Mouse (Mus musculus) small intestine, adult 2 months (tissue): ENCODE data around the gene Pde6c. TPM values are rescaled to one million over a fixed set of nuclear protein-coding genes. Genes with fewer than 3 reads are reported as not detected.
A peak's percentile ranks its signal among the peaks of the same experiment; 100 is the strongest.

Experiments used
- H3K27ac ChIP-seq: fragments of 200-500 bp; 2 replicates; pipeline ENCODE4 v1.5.1; 2012; ENCODE audit warnings: low read depth, low read length, control low read depth, inconsistent platforms; ENCODE audit not compliant: insufficient read depth
- H3K27me3 ChIP-seq: fragments of 200-500 bp; 2 replicates; pipeline ENCODE4 v1.6.1; 2012; ENCODE audit warnings: mild to moderate bottlenecking, moderate library complexity, low read length, inconsistent platforms; ENCODE audit not compliant: control insufficient read depth, insufficient read depth
- H3K36me3 ChIP-seq: fragments of 200-500 bp; 2 replicates; pipeline ENCODE4 v1.6.1; 2012; ENCODE audit warnings: mild to moderate bottlenecking, low read length, control low read depth, inconsistent platforms; ENCODE audit not compliant: control insufficient read depth, insufficient read depth
- H3K4me1 ChIP-seq: fragments of 200-500 bp; 2 replicates; pipeline ENCODE4 v1.6.1; 2012; ENCODE audit warnings: low read length, inconsistent platforms, mixed read lengths; ENCODE audit not compliant: control insufficient read depth, insufficient read depth, insufficient read length
- H3K4me3 ChIP-seq: fragments of 200-500 bp; 2 replicates; pipeline ENCODE4 v1.5.1; 2012; ENCODE audit warnings: low read depth, mild to moderate bottlenecking, control low read depth, inconsistent platforms, low read length, moderate library complexity
- CTCF ChIP-seq: fragments of 200-500 bp; IDR thresholded peaks from 2 replicates; pipeline ENCODE4 v1.5.1; 2012; ENCODE audit warnings: low read depth, mild to moderate bottlenecking, control low read depth, inconsistent platforms, low read length, moderate library complexity, mixed read lengths; ENCODE audit not compliant: insufficient replicate concordance, insufficient read length; ENCODE audit errors: extremely low read depth
- POLR2A ChIP-seq: fragments of 200-500 bp; IDR thresholded peaks from 2 replicates; pipeline ENCODE4 v1.6.1; 2012; ENCODE audit warnings: low read depth, mild to moderate bottlenecking, control low read depth, inconsistent platforms, low read length, moderate library complexity
- WGBS: fragments of 180-500 bp; shearing (Covaris S2); methylation state at CpG from one replicate; pipeline ENCODE4 v1.1.7; 2018; 5-methylcytosine and 5-hydroxymethylcytosine counted together
- polyA plus RNA-seq: library from polyadenylated mRNA; depleted of rRNA; stranded (reverse); fragments of >200 nt; gene quantifications from 2 replicates; pipeline ENCODE4 v1.2.3, GENCODE M21; 2012

Pde6c gene
- polyA plus RNA-seq, 1 experiment: not detected

DNA sequence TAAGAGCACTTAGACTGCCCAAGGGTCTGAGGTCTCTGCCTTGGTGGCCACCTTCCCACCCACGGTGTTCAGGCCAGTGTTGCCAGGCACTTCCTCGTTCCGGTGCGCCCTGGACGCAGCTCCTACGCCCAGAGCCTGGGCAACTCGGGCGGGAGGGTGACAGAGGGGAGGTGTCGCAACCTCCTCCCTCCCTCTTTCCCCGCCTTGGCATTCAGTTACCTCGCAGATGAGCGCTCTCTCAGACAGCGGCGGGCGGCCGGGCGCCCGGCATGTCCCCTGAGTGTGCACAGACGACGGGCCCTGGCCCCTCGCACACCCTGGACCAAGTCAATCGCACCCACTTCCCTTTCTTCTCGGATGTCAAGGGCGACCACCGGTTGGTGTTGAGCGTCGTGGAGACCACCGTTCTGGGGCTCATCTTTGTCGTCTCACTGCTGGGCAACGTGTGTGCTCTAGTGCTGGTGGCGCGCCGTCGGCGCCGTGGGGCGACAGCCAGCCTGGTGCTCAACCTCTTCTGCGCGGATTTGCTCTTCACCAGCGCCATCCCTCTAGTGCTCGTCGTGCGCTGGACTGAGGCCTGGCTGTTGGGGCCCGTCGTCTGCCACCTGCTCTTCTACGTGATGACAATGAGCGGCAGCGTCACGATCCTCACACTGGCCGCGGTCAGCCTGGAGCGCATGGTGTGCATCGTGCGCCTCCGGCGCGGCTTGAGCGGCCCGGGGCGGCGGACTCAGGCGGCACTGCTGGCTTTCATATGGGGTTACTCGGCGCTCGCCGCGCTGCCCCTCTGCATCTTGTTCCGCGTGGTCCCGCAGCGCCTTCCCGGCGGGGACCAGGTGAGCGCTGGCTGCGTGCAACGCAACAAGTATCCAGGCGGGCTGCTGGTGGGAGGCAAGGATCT is 35.5 kb upstream of the Pde6c start, which contains the start of gene Ffar4:
TSS of gene Ffar4 (plus strand) at position 214 of the 901 bp plus-strand sequence.
- peaks cover 5% of the 10 kb centered on the region for H3K4me1 ChIP-seq
- H3K27ac ChIP-seq: no peak within 1 kb of the TSS
- WGBS: under 1% methylated on average over 77 of the region's 77 CpGs
- TF ChIP-seq POLR2A: peak; percentile 32; the same call in 1 of the 2 replicates
- no peak for TF ChIP-seq CTCF
- peak within 1 kb of the TSS; percentile 58 for H3K4me3 ChIP-seq
- no peaks in the 10 kb centered on the region for H3K27me3 ChIP-seq
- H3K36me3 ChIP-seq: no peaks in the 10 kb centered on the region

DNA sequence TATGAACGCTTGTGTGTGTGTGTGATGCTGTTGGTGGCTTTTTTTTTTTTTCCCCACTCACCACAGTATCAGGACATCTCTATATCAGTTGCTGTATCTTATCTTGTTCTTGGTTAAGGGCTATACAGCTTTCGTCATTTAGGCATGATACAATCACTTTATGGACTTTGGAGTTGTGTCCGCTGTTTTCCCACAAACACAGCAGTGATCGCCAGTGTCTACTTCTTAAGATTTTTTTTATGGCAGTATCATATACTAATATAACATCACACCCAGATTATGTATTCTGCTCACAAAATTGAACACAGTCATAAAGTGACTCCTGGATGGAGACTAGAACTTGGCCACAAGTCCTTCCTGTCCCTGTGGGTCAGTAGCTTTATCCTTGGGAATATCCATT is 24.7 kb upstream of the Pde6c start:
- WGBS: 31% methylated on average over 4 of the region's 4 CpGs
- no peak overlapping the region for H3K27ac ChIP-seq
- H3K4me1 ChIP-seq: peaks cover 5% of the 10 kb centered on the region; the same call in 1 of the 2 replicates
- H3K36me3 ChIP-seq: no peaks in the 10 kb centered on the region
- no peaks in the 10 kb centered on the region for H3K27me3 ChIP-seq
- TF ChIP-seq CTCF: no peak
- TF ChIP-seq POLR2A: no peak
- no peak overlapping the region for H3K4me3 ChIP-seq

DNA sequence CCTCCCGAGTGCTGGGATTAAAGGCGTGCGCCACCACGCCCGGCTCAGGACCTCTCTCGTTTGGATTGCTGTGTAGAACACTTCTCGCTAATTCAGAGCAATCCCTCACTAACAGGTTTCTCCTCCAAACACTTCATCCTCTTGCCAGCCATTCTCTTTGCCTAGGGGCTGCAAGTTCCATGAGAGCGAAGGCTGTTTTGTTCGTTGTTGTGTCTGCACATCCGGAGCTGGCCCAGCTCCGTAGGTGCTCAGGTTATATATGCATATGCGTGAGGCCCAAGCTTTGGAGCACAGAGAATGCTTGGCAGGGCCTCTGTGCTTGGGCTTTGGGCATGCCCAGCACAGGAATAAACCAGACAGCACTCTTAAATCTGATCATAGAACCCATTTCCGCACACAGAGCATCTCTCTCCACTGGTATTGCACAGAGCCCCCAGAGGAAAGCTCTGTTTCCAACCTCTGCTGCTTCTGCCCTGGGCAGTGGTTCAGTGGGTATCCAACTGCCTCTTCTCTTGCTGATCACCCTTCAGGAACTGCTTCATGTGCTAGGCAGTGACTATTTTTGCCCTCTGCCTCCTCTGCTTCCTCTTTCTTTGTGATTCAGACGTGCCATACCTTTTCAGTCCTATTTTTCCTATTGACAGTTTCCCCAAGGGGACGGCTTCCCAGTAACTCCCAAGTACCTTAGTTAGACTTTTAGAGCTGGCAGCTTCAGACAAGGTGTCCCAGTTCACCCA is 22.9 kb upstream of the Pde6c start:
- no peak overlapping the region for H3K27ac ChIP-seq
- H3K4me3 ChIP-seq: no peak overlapping the region
- H3K27me3 ChIP-seq: no peaks in the 10 kb centered on the region
- 91% methylated on average over 15 of the region's 15 CpGs for WGBS
- H3K4me1 ChIP-seq: peaks cover 11% of the 10 kb centered on the region; the same call in 1 of the 2 replicates
- H3K36me3 ChIP-seq: no peaks in the 10 kb centered on the region
- no peak for TF ChIP-seq POLR2A

DNA sequence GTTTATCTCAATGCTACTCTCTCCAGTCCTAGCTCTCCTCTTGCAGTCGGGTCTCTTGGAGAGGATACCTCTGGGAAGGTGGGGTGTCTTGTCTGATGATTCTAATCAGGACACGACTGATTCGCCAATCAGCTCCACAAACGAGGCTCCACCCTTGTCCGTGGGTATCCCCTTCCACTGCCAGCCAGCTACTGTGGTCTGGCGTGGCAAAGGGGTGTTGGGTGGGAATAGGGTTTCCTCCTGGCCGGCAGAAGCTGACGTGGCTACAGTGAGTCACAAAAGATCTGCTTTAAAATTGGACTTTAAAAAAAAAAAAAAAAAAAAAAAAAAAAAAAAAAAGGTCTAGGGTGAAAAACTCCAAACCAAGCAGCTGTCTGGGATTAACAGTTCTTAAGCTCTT is 21.5 kb upstream of the Pde6c start:
- Histone ChIP-seq H3K27me3 (no peaks in the 10 kb centered on the region), H3K4me1 (peaks cover 11% of the 10 kb centered on the region; the same call in 1 of the 2 replicates), H3K4me3 (no peak overlapping the region), H3K27ac (no peak overlapping the region), H3K36me3 (no peaks in the 10 kb centered on the region)
- WGBS: 85% methylated on average over 8 of the region's 8 CpGs
- no peak for TF ChIP-seq CTCF
- no peak for TF ChIP-seq POLR2A

DNA sequence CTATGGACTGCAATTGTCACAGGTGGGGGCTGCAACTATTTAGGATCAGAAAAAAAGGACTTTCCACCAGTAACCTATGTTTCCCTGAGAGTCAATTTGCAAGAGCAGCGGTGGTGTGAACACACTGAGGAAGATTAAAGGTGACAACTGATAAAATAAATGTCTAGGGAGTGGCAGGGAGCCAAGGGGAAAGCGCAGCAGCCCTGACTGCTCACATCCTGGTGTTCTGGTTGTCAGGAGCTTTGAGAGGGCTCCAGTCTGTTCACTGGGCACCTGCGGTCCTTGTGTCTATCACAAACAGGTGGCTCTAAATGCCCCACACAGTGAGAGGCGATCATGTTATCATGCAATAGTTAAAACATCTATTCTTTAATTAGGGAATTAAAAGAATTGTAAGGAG is 20.0 kb upstream of the Pde6c start:
- H3K27me3 ChIP-seq: no peaks in the 10 kb centered on the region
- WGBS: 16% methylated on average over 4 of the region's 4 CpGs
- H3K27ac ChIP-seq: no peak overlapping the region
- TF ChIP-seq POLR2A (no peak), CTCF (no peak)
- peaks cover 8% of the 10 kb centered on the region; the same call in 1 of the 2 replicates for H3K4me1 ChIP-seq
- no peak overlapping the region for H3K4me3 ChIP-seq
- H3K36me3 ChIP-seq: no peaks in the 10 kb centered on the region

DNA sequence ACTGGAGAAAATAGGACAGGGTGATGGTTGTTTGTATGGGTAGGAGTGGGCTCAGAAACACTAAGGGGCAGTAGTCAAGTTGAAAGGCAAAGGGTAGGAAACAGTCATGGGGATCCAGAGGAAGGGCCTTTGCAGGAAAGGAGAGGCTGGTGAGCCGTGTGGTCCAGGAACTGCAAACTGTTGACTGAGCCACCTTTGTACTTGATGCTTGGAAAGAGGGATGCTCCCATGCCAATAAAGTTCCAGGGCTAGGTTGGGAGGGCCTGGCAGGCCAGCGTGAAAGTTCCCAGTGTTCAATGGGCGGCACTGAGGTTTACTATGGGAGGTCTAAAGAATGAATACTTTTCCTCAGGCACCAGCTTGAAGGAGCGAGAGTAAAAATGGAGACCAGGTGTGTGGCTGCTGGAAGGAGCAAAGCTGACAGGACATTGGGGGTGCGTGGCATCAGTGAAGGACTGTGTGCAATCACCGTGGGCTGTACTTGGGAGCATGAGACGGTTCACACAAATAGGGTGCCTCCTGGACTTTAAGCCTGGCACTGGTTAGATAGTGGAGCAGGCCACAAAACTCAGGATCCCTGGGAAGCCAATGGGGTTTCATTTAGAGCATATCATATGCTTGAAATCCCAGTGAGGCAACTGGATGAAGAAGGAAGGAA is 17.6 kb upstream of the Pde6c start:
- TF ChIP-seq CTCF (no peak), POLR2A (no peak)
- no peaks in the 10 kb centered on the region for H3K36me3 ChIP-seq
- H3K4me3 ChIP-seq: no peak overlapping the region
- H3K27me3 ChIP-seq: no peaks in the 10 kb centered on the region
- 87% methylated on average over 7 of the region's 7 CpGs for WGBS
- H3K27ac ChIP-seq: no peak overlapping the region
- H3K4me1 ChIP-seq: peaks cover 8% of the 10 kb centered on the region; the same call in 1 of the 2 replicates
